Mouse (Mus musculus) kidney, postnatal 0 days (tissue): Measurements from ENCODE around the gene Ankib1. TPM values are rescaled to one million over a fixed set of nuclear protein-coding genes. Genes with fewer than 3 reads are reported as not detected.
"Not testable (repeated sequence)": the region's sequence is repeated elsewhere in the genome, so short reads cannot be mapped to it uniquely, and the experiment has no call there.

Experiments
- ATAC-seq: fragments of 200-750 bp; cut with Nextera tagmentation; replicated peaks from 2 replicates; pipeline ENCODE4 v1.8.0; 2017; ENCODE audit warnings: low read depth, moderate number of reproducible peaks, moderate TSS enrichment, moderate library complexity; ENCODE audit not compliant: low FRiP score
- DNase-seq: peaks from one replicate; pipeline ENCODE4 v3.0.0-alpha.2; 2016; ENCODE audit warnings: low spot score
- H3K27ac ChIP-seq: fragments of 300-500 bp; sonication (generic); 2 replicates; pipeline ENCODE4 v1.5.1; 2014; ENCODE audit warnings: mild to moderate bottlenecking
- H3K27me3 ChIP-seq: fragments of 300-500 bp; sonication (generic); 2 replicates; pipeline ENCODE4 v1.6.1; 2014; ENCODE audit warnings: low read length, mixed read lengths; ENCODE audit not compliant: insufficient read depth
- H3K36me3 ChIP-seq: fragments of 300-500 bp; sonication (generic); 2 replicates; pipeline ENCODE4 v1.6.1; 2014; ENCODE audit warnings: low read length, mixed read lengths; ENCODE audit not compliant: insufficient read depth
- H3K4me1 ChIP-seq: fragments of 300-500 bp; sonication (generic); replicated peaks from 2 replicates; pipeline ENCODE4 v1.6.1; 2014; ENCODE audit warnings: antibody characterized with exemption, low read length, mixed read lengths; ENCODE audit not compliant: insufficient read depth
- H3K4me2 ChIP-seq: fragments of 300-500 bp; sonication (generic); 2 replicates; pipeline ENCODE4 v1.6.1; 2014; ENCODE audit warnings: mild to moderate bottlenecking, low read length, moderate library complexity, mixed read lengths
- H3K4me3 ChIP-seq: fragments of 300-500 bp; sonication (generic); replicated peaks from 2 replicates; pipeline ENCODE4 v1.5.1; 2014; ENCODE audit warnings: low read depth, low read length
- H3K9ac ChIP-seq: fragments of 300-500 bp; sonication (generic); 2 replicates; pipeline ENCODE4 v1.6.1; 2014; ENCODE audit warnings: low read depth, low read length
- H3K9me3 ChIP-seq: fragments of 300-500 bp; sonication (generic); replicated peaks from 2 replicates; pipeline ENCODE4 v1.6.1; 2016; ENCODE audit warnings: low read length, inconsistent platforms, mixed read lengths
- CTCF ChIP-seq: IDR thresholded peaks from 2 replicates; pipeline ENCODE4 v1.5.1; 2016; ENCODE audit warnings: antibody characterized with exemption, low read depth, mild to moderate bottlenecking, moderate library complexity
- WGBS: fragments of 180-500 bp; shearing (Covaris S2); extraction: QIAGEN DNeasy Blood & Tissue Kit; methylation state at CpG from one replicate; pipeline ENCODE4 v1.1.7; 2014; 5-methylcytosine and 5-hydroxymethylcytosine counted together
- polyA plus RNA-seq: library from polyadenylated mRNA; unstranded; fragments of >200 nt; fragmentation: Nextera tagmentation; extraction: Ambion mirVana; gene quantifications from 2 replicates; pipeline ENCODE4 v1.2.1, GENCODE M21; 2015

The Ankib1 gene
- polyA plus RNA-seq, 1 experiment from 2014 or later: 14.1 TPM

DNA sequence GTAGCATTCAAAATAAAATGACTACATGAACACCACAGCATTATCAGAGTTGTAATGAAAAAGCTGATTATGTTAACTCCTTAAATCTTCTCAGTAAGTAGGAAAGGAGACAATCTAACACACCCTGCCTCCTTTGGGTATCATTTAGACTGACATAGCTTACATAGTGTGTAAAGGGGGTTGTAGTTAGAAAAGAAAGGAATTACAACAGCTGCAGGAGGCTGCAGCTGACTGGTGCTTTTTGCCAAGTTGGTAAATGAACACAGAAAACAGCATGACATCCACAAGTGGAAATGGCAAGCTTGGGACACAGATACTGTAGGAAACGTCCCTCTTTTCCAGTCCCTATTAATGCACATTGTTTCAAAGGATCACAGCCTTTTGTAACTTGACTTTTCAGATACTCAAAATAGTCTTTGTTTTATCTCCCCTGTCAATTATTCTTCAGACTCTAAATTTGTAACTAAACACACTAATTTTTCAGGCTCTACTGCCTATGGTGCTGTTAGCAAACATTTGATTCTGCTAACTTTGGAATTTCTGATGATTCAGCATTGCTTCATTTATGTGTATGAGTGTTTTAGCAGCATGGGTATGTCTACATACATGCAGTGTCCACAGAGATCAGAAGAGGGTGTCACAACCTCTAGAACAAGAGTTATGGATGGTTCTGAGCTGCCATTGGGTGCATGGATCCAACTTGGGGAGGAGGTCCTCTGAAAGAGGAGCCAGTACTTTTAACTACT is 17.8 kb downstream of the Ankib1 start:
- no peak for TF ChIP-seq CTCF
- 72% methylated on average over 1 of the region's 1 CpGs for WGBS
- ATAC-seq (no peak), DNase-seq (no peak)
- no peaks in the 10 kb centered on the region for H3K36me3 ChIP-seq
- H3K9ac ChIP-seq: no peak overlapping the region
- no peaks in the 10 kb centered on the region for H3K4me1 ChIP-seq
- H3K4me3 ChIP-seq: no peak overlapping the region
- H3K27ac ChIP-seq: no peak overlapping the region
- no peaks in the 10 kb centered on the region for H3K9me3 ChIP-seq
- H3K4me2 ChIP-seq: no peak overlapping the region
- H3K27me3 ChIP-seq: no peaks in the 10 kb centered on the region

DNA sequence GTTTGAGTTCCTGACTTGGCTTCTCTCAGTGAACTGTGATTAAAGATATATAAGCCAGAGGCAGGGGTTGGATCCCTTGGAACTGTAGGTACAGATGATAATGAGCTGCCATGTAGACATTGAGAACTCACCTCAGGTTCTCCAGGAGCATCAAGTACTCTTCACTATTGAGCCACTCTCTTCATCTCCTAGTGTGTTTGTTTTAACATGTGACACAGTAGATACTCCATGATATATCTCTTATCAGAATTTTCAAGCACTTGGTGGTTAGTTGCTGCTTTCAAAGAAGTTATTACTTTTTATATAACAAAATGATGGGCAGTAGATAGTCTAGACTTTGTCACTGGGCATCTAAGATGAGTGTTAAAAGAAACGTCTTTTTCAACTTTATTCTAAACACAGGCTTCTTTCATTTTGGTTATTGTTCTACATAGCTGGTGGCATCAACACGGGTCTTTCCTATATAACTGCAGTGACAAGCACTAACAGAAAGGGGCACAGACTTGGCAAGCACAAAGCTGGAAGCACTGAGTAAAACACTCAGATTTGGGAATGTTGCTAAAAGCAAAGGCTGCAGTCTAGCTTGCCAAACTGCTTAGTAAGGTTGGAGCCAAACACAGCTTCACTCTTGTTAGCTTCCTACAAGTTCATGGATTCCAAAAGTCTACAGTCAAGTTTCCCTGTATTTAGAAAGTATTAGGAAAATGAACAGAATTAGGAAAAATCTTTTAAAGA is 18.6 kb downstream of the Ankib1 start:
- DNase-seq: no peak
- 90% methylated on average over 2 of the region's 2 CpGs for WGBS
- no peaks in the 10 kb centered on the region for H3K9me3 ChIP-seq

DNA sequence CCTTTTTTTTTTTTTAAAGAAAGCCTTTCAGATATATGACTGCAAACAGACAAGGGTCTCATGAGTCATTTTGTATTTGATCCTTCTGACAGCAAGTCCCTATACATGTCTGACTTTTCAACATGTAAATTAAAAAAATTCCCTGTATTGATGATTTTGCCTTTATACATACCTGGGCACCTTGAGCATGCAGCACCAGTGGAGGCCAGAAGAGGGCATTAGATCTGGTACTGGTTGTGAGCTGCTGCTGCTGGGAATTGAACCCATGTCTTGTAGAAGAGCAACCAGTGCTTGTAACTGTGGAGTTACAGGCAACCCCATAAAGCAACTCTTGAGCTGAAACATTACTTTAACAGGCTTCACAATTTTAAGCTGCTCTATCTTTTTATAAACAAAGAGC is 20.1 kb downstream of the Ankib1 start:
- no peaks in the 10 kb centered on the region for H3K27me3 ChIP-seq
- peak; percentile 38; the same call in 1 of the 2 replicates for TF ChIP-seq CTCF
- H3K36me3 ChIP-seq: no peaks in the 10 kb centered on the region
- DNase-seq (peak; percentile 10), ATAC-seq (no peak)
- no peak overlapping the region for H3K27ac ChIP-seq
- no peaks in the 10 kb centered on the region for H3K4me1 ChIP-seq
- H3K9me3 ChIP-seq: no peaks in the 10 kb centered on the region
- H3K9ac ChIP-seq: no peak overlapping the region
- no peak overlapping the region for H3K4me3 ChIP-seq
- no peak overlapping the region for H3K4me2 ChIP-seq

More for the DNA sequence above, 18.6 kb downstream of the Ankib1 start:
- no peaks in the 10 kb centered on the region for H3K36me3 ChIP-seq
- no peak for ATAC-seq
- no peak for TF ChIP-seq CTCF
- H3K9ac ChIP-seq: no peak overlapping the region
- no peaks in the 10 kb centered on the region for H3K27me3 ChIP-seq
- H3K4me2 ChIP-seq: no peak overlapping the region
- no peak overlapping the region for H3K27ac ChIP-seq
- H3K4me1 ChIP-seq: no peaks in the 10 kb centered on the region
- no peak overlapping the region for H3K4me3 ChIP-seq

DNA sequence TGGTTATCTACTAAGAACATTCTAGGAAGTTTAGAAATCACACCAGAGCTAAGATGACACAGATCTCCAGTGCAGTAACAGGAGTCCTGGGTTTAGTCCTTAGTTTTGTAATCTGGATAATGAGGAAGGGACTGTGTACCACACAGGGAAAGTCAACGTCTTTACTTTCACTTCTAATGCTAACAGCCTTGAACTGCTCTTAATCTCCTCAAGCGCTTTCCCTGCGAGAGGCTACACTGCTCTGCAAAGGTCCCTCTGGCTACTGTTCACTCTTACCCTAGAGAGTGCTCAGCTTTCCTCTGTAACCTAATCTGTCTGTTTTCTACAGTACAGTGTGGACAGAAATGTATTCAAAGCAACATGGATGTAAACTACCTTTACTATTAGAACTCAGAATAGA is 30.7 kb downstream of the Ankib1 start:
- no peak for ATAC-seq
- WGBS: 69% methylated on average over 3 of the region's 3 CpGs

DNA sequence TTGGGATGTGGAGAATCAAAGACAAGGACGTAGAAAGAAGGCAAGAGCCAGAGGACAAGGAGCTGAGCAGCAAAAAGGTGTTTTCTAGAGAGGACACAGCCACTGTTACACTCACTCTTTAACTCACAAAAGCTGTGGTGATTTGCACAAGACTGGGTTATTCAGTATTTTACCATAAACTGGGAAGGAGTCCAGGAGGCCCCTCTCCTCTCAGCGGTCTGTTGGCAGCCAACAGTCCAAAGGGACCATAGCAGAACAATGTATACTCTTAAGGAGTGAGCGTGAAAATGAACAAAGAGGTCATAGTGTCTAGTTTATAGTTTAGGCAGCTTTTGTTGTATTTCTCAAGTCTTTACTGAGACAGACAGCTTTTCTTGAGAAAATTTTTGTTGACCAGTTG is 31.2 kb downstream of the Ankib1 start:
- H3K27ac ChIP-seq: no peak overlapping the region
- no peak for DNase-seq
- TF ChIP-seq CTCF: no peak
- 85% methylated on average over 3 of the region's 3 CpGs for WGBS
- H3K9ac ChIP-seq: no peak overlapping the region
- no peaks in the 10 kb centered on the region for H3K9me3 ChIP-seq
- ATAC-seq: no peak
- H3K4me3 ChIP-seq: no peak overlapping the region
- no peak overlapping the region for H3K4me2 ChIP-seq
- 0 out of 2 replicates have a peak, but pooled peaks cover 3% of the 10 kb centered on the region for H3K36me3 ChIP-seq
- H3K4me1 ChIP-seq: no peaks in the 10 kb centered on the region
- H3K27me3 ChIP-seq: no peaks in the 10 kb centered on the region

More for the DNA sequence above, 30.7 kb downstream of the Ankib1 start:
- Histone ChIP-seq H3K4me3 (no peak overlapping the region), H3K27me3 (no peaks in the 10 kb centered on the region), H3K27ac (no peak overlapping the region), H3K4me2 (no peak overlapping the region), H3K4me1 (no peaks in the 10 kb centered on the region), H3K9ac (no peak overlapping the region), H3K9me3 (no peaks in the 10 kb centered on the region), H3K36me3 (0 out of 2 replicates have a peak, but pooled peaks cover under 1% of the 10 kb centered on the region)
- DNase-seq: no peak
- no peak for TF ChIP-seq CTCF

DNA sequence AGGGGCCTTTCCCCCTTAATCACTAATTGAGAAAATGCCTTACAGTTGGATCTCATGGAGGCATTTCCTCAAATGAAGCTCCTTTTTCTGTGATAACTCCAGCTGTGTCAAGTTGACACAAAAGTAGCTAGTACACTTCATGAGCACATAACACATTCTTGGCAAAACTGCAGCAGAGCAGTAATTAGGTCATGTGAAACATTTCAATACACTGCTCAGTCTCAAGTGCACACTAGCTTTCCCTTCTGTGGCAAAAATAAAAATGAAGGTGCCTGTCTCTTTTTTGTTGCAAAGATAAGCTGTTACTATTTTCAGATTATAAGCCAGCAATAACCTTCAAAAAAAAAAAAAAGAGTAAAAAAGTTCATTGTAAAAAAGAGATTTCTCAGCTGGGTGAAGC is 52.2 kb downstream of the Ankib1 start:
- not testable (repeated sequence) for H3K27me3 ChIP-seq, ATAC-seq, H3K4me1 ChIP-seq, H3K9me3 ChIP-seq, H3K9ac ChIP-seq, H3K27ac ChIP-seq, H3K4me2 ChIP-seq, DNase-seq, H3K4me3 ChIP-seq, H3K36me3 ChIP-seq

DNA sequence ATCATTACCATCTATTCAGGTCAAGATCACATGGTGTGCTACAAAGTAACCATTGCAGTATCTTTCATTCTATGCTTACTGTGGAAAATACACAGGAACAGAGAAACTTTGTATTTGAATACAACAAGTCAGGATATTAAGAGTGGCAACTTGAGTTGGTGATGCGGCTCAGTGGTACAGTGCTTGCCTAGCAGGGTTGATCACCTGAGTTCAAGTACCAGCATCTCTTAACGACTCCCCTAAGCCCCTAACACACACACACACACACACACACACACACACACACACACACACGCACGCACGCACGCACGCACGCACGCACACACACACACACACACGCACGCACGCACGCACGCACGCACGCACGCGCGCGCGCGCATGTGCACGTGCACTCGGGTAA is 69.9 kb downstream of the Ankib1 start:
- not testable (repeated sequence) for H3K27ac ChIP-seq, DNase-seq, H3K9ac ChIP-seq, H3K4me2 ChIP-seq, ATAC-seq, H3K36me3 ChIP-seq, H3K4me3 ChIP-seq, H3K9me3 ChIP-seq, H3K27me3 ChIP-seq, H3K4me1 ChIP-seq
- WGBS: 77% methylated on average over 23 of the region's 24 CpGs
